Mouse (Mus musculus): ENCODE measurements around the gene Insig2. TPM values are rescaled to one million over a fixed set of nuclear protein-coding genes. Genes with fewer than 3 reads are reported as not detected.

Insig2 gene
- 10 to 100 TPM; 73.0 to 79.4 TPM for total RNA-seq (2021)

- no peak for DNase-seq
Observed at GRCm38 (mm10) chr1:121332485-121332884, at the start of gene Insig2. Gene Insig2, minus strand, starts transcription at chr1:121332589.

DNA sequence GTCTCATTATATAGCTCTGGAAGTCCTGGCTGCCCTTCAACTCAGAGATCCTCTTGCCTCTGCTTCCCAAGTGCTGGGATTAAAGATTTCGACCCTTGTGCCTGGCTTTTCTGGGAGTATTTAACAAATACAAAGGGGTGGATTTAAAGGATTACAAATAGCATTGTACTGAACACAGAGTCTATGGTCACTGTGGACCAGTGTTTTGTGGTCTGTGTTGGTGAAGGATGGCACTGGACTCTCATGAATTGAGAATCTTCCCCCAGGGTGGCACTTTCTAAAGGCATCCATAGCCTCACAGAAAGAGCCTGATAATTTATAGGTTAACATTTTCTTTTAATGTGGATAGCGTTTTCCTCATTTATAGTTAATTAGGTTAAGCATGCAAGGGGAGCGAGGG lies 49.2 kb upstream of the Insig2 start:
- DNase-seq, result no peak

DNA sequence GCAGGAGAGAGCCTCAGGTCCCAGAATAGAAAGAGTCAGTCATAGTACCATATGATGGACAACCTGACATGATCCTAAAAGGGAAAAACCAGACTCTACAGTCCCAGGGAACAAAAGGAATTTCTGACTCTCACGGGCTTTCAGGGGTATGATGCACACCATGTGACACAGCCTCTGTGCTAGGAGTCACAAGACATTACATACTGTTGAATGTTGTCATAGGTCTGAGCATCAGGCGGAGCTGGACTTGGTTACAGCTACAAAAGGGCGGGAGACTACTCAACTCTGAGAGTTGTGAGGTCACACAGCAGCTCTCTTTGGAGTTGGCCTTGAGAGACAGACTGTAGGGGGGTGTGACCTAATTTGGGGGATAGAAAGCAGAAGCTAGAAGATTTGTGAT lies 47.6 kb upstream of the Insig2 start:
- DNase-seq, result no peak

DNA sequence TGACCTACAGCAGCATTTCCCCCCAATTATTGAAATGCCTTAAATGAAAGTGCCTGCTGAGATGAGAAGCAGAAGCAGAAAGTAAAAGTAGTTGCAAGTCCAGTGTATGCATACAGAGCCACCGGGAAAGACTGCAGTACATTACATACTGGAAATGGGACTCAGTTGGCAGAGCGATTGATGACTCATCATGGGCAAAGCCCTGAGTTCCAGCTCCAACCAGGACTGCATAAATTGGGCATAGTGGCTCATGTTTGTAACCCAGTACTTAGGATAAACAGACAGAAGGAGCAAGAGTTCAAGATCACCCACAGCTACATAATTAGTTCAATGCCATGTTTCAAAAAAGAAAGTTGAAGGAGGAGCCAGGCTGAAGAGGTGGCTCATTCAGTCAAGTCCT lies 45.5 kb upstream of the Insig2 start:
- DNase-seq, result no peak

- no peak for DNase-seq
Observed at GRCm38 (mm10) chr1:121377410-121377809, 45.0 kb upstream of the Insig2 start.

DNA sequence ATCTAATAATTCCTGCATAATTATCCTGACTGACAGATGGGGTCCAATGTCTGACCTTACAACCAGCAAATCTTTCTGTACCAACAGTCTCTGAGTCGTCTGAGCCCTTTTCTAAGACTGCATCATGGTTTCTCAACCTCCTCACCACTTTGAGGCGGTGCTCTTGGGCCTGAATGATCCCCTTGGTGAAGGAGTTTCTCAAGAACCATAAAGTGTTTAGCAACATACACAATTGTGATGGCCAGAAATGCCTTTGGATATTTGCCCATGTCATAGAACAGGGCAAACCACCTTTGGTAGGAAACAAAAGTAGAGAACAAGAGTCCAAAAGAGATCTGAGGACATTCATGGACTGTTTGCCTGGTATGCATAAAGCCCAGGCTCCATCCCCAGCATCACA lies 41.2 kb upstream of the Insig2 start:
- no peak for DNase-seq

DNA sequence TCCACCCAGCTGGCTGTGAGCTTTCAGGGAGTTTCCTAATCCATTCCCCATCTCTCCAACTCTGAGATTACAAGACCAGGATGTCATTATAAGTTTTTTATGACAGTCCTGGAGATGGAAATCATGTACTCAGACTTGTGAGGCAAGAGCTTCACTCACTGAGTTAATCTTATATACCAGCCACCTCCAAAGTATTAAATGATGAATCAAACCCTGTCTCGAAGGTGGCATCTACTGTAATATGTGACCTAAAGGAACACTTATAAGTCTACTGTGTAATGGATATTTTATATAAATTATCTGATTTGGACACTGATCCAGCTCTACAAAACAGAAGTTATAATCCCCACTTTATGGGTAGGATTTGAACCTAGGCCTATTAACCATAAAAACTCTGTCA lies 40.3 kb upstream of the Insig2 start:
- no peak for DNase-seq

DNA sequence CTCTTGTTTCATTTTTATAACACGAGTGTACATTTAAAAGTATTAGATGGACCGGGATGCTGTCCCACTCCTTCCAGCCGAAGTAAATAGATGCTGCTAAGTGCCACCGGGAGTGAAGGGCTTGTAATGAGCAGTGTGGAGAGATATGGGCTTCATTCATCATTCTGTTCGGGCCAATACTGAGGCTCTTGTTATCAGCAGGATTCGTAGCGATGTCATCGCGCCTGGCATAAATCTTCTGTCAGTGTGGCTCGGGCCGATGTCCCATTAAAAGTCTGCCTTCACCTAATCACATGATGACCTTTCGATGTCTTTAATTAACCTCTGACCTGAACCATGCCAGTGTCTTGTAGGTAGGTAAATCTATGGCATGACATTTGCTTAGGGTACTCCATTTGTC lies 39.1 kb upstream of the Insig2 start:
- DNase-seq, result no peak

- no peak for DNase-seq
Observed at GRCm38 (mm10) chr1:121367257-121367656, 34.9 kb upstream of the Insig2 start.

- no peak for DNase-seq
Observed at GRCm38 (mm10) chr1:121360561-121360960, 28.2 kb upstream of the Insig2 start.

DNA sequence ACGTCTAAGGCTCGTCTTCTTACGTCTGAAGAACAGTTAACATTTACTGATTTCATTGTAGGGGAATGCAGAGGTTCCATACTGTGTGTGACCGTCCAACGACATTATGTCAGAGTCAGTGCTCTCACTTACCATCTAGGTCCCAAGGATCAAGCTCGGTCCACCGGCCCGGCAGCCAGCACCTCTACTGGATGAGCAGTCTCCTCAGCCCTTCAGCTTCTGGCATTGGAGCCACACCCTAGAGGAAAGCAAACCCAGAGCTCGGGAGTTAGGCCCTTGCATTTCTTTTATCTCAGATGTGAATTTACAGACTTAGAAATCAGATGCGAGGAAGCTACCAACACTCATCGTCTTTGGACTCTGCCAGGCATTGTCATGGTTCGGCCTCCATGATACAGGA lies 27.3 kb upstream of the Insig2 start:
- DNase-seq, result no peak

GRCm38 (mm10) chr1:121353779-121354178 lies 21.4 kb upstream of the Insig2 start:
- no peak for DNase-seq

GRCm38 (mm10) chr1:121351037-121351436 lies 18.6 kb upstream of the Insig2 start:
- DNase-seq, result no peak

- no peak for DNase-seq
Observed at GRCm38 (mm10) chr1:121350616-121351015, 18.2 kb upstream of the Insig2 start.

- DNase-seq, result no peak
Observed at GRCm38 (mm10) chr1:121348875-121349847, 16.8 kb upstream of the Insig2 start.

- DNase-seq, result no peak
Observed at GRCm38 (mm10) chr1:121343966-121344365, 11.6 kb upstream of the Insig2 start.

DNA sequence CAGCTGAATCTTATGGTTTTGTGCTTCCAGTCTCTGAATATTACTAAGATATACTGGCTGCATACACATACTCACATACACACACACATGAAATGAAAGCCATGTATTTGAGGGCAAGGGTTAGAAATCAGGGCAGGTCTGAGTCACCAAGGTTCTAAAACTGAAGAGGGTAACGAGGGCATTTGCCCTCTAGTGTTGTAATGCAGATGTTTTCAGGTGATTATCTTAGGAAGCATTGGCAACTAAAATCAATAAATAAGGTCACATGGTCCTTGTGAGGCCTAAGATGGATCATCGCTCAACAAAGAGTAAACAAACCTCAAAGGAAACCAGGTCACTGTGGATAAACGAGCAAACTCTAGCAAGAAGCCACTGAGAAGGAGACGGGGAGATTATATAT lies 3.4 kb upstream of the Insig2 start:
- DNase-seq, result no peak

GRCm38 (mm10) chr1:121333986-121334703 lies 1.8 kb upstream of the Insig2 start:
- no peak for DNase-seq

DNA sequence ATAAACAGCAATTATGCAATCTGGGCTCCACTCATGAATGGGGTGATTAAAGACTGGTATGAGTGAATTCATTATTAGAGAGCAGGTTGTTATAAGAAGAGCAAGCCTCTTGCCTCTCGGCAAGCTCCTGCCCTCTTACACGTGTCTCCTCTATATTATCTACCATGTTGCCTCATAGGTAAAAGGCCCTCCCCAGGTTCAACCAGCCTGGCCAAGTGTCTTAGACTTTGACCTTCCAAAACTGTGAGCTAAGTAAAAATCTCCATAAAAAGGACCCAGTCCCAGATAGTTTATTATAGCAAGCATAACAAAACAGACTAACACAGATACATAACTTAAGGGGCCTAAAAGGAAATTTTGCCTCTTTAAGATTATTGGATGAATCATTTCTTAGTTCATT lies 1.8 kb downstream of the Insig2 start:
- DNase-seq, result no peak

DNA sequence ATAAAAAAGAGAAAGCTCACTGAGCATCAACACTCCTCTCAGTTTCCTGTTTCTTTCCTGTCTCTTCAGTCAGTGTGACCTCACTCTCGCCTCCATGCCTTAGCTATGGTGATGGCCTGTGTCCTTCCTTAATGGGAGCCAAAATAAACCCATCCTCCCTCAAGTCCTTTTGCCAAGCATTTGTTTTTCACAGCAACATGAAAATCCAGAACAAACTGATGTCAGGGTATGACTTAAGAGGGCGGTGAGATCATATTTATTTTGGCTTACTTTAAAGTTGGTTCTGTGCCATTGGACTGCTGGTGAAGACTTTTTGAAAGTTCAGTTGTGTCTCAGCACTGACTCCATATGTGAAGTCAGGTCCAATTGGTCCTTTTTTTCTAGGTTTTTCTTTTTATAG lies 3.0 kb downstream of the Insig2 start:
- no peak for DNase-seq

DNA sequence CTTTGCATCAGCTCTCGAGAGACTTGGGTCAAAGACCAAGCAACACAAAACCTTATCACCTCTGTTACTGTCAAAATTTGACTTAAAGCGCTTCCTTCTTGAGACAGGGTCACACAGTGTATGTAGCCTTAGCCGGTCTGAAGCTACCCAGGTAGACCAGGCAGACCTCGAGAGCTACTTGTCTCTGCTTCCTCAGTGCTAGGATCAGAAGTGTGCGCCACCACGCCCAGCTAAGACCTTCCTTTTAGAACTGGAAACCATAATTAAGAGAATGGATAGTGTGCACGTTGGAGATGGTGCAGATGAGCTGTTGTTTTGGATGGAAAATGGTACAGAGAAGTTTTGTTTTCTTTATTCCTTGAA lies 4.2 kb downstream of the Insig2 start:
- DNase-seq, result no peak

DNA sequence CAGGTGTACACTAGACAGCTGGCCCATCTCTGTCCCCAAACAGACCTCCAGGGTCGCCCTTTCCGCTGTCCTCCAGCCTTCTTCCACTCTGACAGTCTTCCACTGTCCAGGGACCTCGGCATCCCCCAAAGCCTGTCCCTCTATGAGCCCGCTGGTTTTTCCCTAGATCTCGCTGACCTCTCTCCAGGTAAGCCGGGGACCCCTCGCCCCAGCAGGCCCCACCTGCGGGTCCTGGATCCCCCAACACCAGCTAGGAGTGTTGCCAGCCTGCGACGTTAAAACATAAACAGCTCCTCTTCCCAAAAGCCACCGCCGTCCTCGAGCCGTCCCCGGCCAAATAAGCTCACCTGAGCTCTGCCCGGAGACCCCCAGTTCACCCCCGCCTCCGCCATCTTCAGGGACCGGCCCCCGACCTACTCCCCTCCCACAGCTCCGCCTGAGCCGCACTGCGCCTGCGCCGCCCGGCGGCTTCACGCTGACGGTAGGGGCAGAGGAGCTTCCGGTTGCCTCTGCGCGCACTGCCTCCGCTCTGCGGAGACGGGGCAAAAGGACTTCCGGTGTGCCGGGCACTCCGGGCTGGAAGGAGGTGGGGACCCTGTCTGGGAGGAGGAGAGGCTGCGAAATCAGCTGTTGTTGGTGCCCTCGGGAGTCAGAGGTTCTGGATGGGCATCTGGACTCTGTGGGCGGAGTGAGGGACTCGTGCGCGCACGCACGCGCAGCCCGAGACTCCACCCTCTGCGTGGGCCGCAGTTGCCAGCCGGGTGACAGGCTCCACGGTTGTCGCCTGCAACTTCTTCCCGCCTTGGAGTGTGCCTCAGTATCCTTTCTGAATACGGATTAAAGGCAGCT lies 4.8 kb downstream of the Insig2 start:
- DNase-seq, result peak; percentile 93 to 94
